Mouse (Mus musculus) thymus, adult 2 months (tissue): ENCODE results near the gene Psmb4.

Experiments used
- CTCF ChIP-seq: fragments of 200-500 bp; IDR thresholded peaks from 2 replicates; pipeline ENCODE4 v1.5.1; 2012; ENCODE audit warnings: mild to moderate bottlenecking, control low read depth, low read length, moderate library complexity, borderline replicate concordance; ENCODE audit not compliant: control insufficient read depth, poor library complexity, insufficient read depth; ENCODE audit errors: extremely low read depth
- POLR2A ChIP-seq: fragments of 200-500 bp; IDR thresholded peaks from 2 replicates; pipeline ENCODE4 v1.6.1; 2012; ENCODE audit warnings: mild to moderate bottlenecking, low read length, control low read depth, moderate library complexity; ENCODE audit not compliant: control insufficient read depth, poor library complexity, insufficient read depth; ENCODE audit errors: extremely low read depth

DNA sequence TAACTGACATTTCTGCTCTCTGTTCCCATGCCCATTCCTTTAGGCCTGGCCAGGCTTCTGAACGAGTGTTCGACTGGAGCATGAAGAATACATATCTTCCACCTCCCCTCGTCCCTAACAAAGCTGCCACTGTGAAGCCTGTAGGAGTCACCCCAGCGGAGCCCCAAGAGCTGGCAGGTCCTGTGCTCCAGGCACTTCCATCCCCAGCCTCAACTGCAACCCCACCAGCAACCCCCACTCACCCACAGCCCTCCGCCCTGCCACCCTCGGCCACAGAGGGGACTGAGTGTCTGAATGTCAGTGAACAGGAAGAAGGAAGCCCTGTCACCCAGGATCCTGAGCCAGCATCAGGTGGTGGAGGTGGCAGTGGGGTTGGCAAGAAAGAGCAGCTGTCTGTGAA, 8.1 kb downstream of the Psmb4 start:
- TF ChIP-seq CTCF (no peak), POLR2A (no peak)
